Mouse (Mus musculus) mature B cell (primary cell): ENCODE results near the gene Izumo4.

Experiments used
- in situ Hi-C: fragments of 300-500 bp; cut with MboI; formaldehyde crosslinking; loops from 2 replicates; pipeline ENCODE4 v1.14.3; 2019

Gene Izumo4

DNA sequence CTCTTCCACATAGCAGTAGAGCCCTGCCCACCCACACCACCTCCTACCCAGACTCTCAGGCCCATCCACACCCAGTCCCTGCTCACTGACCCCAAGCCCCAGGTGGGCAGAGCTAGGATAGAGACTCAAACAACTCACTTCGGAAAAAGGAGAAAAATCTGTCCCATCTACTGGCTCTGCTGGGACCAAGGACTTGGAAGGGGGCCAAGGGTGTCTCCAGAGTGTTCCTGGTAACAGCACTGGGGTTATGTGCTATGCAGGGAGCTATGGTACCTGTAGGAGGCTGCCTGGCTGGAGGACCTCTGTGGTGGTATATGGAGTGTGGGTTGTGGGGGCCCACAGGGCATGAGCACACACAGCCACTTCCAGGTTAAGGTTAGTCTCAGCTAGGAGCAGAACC, 15.3 kb downstream of the Izumo4 start:
- in situ Hi-C loops = no loop called here

DNA sequence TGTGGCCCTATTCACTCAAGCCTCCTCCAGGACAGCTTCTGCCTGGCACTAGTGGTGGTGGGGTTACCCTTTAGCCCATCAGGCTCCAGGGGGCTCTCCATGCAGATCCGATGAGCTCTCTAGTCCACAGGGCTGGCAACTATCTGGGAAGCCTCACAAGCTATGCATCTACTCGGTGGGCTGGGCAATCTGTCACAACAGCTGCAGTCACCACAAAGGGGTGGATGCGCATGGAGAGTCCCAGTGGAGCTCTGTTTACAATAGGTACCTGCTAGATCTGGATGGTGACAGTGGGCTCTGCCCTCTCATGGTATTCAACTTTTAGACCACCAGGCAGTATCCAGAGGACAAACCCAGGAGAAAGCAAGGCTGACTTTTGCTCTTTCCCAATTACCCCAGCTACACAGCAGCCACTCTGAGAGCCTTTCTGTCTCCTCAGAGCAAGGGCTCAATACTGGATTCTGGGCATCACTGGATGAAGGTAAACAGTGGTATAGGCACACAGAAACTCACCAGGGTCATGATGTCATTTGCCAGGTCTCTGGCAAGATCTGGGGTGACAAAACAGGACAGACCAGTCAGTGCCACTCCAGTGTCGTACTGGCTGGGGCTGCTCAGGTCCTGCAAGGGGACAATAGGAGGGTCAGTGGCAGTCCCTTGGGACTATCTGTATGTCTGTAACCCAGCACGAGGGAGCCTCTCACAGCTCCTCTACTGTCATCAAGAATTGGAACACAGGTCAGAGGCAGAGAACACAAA, 25.6 kb downstream of the Izumo4 start:
- in situ Hi-C loops = no loop called here

DNA sequence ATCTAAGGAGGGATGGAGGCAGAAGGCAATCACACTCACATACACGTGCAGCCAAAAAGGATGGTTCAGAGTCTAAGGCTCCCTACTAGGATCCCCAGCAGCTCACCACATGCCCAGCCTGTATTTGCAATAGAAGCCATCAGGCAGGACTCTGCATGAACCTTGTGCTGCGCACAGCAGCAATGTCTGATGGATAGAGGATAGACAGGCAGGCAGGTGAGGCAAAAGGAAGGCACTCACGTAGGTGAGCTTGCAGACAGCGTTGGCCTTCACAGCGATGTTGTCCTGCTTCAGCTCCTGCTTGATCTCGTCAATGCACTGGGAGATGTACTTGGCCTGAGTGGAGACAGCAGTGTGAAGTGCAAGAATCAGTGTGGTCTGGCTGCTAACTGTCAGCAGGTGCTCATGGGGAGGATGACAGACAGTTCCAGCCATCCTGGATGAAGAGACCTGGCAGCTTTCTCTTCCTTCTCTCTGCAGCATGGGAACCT, 30.7 kb downstream of the Izumo4 start:
- in situ Hi-C loops = no loop called here

DNA sequence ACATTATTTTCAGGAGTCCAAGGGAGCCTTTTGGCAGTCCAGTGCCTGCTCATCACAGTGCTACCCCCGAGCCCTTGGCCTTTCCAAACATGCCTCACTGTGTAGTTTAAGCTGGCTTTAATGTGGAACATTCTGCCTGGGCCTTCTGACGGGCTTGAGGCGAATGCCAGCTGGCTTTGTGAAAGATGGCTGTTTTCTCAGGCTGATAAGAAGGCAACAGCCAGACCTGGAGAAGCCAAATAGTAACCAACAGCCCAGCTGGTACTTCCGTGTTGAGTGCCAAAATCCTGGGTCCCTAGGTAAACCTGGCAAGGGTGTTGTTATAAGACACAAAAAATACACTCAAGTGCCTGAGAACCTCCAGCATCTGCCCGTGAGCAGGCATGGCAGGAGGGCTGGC, 34.7 kb downstream of the Izumo4 start:
- in situ Hi-C loops = no loop called here

DNA sequence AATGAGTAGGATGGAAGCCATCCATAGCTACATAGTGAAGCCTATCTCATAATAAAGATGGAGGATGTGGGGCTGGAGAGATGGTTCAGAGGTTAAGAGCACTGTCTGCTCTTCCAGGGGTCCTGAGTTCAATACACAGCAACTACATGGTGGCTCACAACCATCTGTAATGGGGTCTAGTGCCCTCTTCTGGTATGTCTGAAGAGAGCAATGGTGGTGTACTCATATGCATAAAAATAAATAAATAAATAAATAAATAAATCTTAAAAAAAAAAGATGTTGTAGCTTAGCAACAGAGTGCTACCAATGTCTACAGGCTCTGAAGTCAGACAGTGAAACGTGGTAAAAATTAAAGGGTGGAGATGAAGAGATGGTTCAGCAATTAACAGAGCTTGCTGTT, 36.7 kb downstream of the Izumo4 start:
- in situ Hi-C loops = no loop called here

DNA sequence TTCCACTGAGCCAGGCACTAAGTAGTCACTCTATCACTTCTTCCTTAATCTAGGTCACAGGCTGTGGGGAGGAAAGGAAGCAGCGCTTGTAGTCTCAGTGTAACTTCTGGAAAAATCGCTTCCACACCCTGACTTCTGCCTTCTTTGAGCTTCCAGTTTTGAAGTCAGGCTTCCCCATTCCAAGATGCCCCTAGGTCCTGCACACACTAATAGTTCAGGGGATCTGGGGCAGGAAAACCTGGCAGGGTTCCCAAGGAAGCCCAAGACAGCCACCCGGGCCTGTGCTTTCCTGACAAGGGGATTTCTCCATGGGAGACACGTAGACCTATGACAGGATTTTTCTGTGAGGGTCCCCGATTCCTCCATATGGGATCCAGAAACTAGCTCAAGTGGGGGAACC, 39.2 kb downstream of the Izumo4 start:
- in situ Hi-C loops = loop anchor here (10.0 kb wide), 1 partner anchor 254 kb away; no protein-coding TSS in a partner anchor

DNA sequence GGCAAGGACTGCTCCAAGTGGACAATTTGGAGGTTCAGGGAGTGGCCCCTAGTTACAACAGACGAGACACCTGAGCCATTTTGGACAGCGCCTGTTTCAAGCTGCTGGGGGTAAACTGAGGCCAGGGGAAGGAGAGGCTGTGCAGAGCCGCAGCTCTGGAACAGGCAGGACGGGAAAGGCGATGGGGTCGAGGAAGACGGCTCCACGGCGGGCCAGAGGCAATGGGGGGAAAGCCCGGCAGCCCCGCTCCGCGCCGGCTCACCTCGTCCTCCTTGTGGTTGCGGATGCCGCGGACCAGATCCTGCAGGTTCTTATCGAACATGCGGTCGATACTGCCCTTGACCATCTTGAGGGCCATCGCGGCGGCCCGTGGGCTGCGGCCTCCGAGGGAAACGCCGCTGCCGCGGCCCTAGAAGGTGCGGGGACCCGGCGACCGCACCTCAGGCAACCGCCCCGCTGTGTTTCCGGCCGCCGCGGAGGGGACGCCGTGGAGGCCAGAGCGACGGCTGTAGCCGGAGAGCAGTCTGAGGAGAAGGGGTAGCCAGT, 39.7 kb downstream of the Izumo4 start:
- in situ Hi-C loops = loop anchor here (10.0 kb wide), 1 partner anchor 253 kb away; no protein-coding TSS in a partner anchor

DNA sequence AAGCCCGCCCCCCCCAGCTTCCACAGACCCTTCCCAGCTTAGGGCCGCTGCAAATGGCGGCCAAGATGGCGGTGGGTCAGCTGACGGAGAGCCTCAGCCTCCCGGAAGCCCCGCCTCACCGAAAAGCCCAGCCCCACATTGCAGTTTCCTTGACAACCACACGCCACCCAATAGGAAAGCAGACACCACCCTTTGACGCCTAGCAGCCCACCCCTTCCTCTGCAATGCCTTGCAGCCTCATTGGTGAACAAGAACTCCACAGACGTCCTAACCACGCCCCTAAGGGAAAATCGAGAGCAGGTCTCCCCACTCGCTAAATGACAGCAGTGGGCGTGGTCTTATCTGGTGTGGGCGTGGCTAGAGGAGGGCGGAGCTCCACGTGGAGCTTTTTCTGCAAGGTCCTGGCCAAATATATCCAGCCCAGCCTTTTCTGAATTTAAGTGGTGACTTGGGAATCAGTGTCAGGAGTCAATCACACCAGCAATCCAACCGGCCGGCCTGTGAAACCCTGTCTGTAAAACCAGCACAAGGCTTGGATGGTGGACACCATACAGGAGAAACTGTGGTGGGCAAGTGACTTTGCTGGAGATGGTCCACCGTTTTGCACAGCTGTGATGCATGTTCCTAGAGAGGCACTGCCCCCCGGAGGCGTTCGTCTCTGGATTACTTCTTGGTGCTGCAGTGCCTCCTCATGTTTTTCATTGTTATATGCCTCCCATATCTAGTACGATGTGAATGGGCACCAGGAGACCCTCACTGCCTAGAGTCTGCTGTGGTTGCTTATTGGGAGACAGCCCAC, 40.4 kb downstream of the Izumo4 start, which contains the start of gene Ap3d1:
Gene Ap3d1 (minus strand): TSS at position 85 of the 799 bp plus-strand sequence.
- in situ Hi-C loops = loop anchor here (10.0 kb wide), 1 partner anchor 252 kb away; no protein-coding TSS in a partner anchor

DNA sequence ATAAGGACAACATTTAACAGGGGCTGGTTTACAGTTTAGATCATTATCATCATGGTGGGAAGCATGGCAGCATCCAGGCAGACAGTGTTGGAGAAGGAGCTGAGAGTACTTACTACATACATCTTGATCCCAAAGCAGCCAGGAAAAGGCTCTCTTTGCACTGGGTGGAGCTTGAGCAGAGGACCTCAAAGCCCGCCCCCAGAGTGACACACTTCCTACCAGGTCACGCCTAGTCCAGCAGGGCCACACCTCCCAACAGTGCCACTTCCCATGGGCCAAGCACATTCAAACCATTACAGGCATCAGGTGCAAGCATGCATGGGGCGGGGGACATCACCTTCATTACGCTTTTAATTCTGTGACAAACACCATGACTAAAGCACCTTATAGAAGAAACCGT, 42.3 kb downstream of the Izumo4 start:
- in situ Hi-C loops = loop anchor here (10.0 kb wide), 1 partner anchor 251 kb away; no protein-coding TSS in a partner anchor

DNA sequence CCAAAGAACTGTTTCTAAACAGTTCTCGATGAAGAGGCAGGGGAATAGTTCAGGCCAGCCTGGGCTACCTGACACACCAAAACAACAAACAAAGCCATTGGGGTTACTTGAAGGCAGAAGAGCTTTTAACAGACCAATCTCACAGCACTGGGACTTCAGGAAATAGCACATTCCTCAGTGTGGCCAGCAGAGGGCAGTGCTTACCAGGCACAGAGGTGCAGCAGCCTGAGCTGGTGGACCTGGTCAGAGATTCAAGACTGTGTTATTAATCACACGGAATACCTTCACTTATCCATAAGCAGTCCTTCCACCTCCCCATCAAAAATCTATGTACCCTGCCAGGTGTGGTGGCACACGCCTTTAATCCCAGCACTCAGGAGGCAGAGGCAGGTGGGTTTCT, 45.4 kb downstream of the Izumo4 start:
- in situ Hi-C loops = loop anchor here (10.0 kb wide), 1 partner anchor 247 kb away; no protein-coding TSS in a partner anchor

DNA sequence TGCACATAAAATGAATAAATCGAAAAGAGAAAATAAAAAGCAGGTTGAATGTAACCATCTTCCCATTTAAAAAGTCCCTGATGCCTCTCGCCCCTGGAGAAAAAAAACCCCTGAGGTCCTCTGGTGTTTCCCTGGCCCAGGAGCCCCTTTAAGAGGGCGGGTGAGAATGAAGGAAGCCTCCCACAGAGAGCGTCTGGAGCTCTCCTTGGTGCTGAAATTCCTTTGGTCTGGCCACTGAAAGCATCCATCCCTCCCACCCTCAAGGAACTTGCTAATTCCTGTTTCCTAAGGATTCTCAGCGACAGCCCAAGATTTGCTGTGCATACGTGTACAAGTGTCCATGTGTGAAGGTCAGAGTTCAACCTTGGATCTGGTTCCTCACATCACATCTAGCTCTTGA, 46.6 kb downstream of the Izumo4 start:
- in situ Hi-C loops = loop anchor here (10.0 kb wide), 1 partner anchor 246 kb away; no protein-coding TSS in a partner anchor

DNA sequence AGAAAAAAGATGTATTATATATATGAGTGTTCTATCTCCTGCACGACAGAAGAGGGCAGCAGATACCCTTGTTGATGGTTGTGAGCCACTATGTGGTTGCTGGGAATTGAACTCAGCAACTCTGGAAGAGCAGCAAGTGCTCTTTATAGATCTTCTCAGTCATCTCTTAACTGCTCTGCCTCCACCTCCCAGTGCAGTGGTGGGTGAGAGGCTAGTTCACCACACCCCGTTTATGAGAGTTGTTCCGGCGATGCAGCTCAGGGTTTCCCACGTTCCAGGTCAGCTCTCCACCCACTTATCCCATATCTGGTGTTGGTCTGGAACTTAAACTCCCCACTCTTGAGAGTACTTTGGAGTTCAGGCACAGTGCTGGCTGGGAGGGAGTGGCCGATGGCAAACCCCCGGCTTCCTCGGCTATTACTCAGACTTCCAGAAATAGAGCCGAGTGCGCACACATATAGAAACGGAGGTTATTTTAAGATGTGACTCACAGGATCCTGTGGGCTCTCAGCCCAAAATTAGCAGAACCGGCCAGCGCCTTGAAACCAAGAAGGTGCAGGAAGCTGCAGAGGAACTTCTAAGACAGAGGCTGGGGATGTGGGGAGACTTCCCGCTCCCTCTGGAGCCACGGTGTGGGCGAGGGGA, 49.3 kb downstream of the Izumo4 start:
- in situ Hi-C loops = no loop called here

DNA sequence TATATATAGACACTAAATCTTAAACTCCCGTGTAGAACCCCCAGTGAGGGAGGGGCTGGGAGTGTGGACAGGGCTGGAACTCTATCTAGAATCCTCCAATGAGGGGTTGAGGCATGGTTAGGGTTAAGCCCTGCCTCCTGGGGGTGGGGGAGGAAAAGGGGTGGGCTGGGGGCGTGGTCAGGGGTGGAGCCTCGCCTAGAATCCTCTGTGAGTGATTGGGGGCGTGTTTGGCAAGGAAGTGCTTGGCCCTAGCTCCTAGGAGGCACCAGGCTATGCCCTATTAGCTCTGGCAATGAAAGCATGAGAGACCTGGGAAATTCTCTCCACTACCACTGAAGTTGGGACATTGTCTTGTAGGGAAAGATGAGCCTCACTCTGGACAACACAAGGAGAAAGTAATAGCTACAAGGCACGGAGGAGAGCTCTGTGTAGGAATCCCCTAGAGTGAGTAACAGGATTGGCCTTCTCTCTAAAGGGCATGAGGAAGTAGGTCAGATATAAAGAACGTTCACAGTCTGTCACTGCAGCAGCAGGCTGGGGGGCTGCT, 50.2 kb downstream of the Izumo4 start:
- in situ Hi-C loops = no loop called here

DNA sequence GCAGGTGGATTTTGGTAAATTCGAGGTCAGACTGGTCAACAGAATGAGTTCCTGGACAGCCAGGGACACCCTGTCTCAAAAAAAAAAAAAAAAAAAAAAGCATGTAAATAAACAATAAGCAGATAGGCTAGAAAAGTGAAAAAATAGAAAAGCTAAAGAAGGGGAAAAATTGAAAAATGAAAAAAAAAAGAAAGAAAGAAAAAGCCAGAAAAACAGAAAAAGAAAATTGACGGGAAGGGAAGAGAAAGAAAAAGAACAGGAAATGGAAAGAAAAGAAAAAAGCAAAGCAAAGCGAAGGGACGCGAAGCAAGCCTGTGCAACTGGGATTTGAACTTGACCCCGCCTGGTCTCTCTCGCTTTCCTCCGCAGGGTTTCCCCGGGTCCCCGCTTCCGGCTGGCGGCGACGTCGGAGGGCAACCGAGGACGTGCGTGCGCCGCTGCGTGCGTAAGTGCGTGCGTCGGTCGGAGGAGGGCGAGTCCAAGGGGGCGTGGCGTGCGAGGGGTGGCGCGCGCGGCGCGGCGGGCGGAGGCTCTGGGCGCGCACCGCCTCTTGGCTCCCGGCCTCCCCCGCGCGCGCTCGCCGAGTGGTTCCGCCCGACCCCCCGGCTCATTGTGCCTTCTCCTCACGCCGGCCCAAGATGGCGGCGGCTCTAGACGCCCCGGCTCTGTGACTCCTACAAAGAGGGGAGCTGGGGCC, 52.8 kb downstream of the Izumo4 start, which contains the start of gene Dot1l:
Gene Dot1l (plus strand): TSS at position 613 of the 697 bp plus-strand sequence.
- in situ Hi-C loops = no loop called here
